Mouse (Mus musculus): ENCODE results near the gene Gm13103.
"Not testable (repeated sequence)": the region's sequence is repeated elsewhere in the genome, so short reads cannot be mapped to it uniquely, and the experiment has no call there.

Gene Gm13103

DNA sequence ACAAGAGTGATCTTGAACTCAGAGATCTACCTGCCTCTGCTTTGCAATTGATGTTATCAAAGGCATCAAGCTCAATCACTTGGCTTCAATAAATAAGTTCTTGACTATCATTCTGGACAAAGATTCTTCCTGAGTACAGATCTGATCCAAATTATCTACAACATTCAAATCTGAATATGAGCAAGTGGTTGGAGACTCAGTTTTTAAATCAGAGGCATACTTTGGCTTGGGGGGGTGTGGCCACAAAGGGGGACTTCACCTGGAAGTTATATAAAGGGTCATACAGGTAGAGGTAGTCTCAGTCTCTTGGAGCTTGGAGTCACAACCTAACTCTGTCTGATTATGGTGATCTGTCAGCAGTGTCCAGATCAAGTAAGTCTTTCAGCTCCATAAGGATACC lies at the start of gene Gm13103:
Gene Gm13103 (plus strand): TSS at position 301 of the 400 bp plus-strand sequence.
- not testable (repeated sequence) for DNase-seq (ENCODE audit: low spot score)

- no peak for DNase-seq (ENCODE audit: low spot score)
Measured at GRCm38 (mm10) chr4:143815993-143816392, 30.3 kb upstream of the Gm13103 start, which contains the start of gene Gm13084. Gene Gm13084, minus strand, starts transcription at chr4:143816093.

GRCm38 (mm10) chr4:143882371-143882770 lies 36.1 kb downstream of the Gm13103 start:
- DNase-seq (ENCODE audit: low spot score): not testable (repeated sequence)

GRCm38 (mm10) chr4:143894406-143894805 lies 48.1 kb downstream of the Gm13103 start:
- DNase-seq (ENCODE audit: low spot score): not testable (repeated sequence)

- not testable (repeated sequence) for DNase-seq (ENCODE audit: low spot score)
Measured at GRCm38 (mm10) chr4:143900280-143900679, 54.0 kb downstream of the Gm13103 start, which contains the start of gene Pramef6. Gene Pramef6, minus strand, starts transcription at chr4:143900380.

All from yolk sac, embryonic 10.5 days (tissue).